Mouse (Mus musculus): Measurements from ENCODE around the gene Tmem30a.

DNA sequence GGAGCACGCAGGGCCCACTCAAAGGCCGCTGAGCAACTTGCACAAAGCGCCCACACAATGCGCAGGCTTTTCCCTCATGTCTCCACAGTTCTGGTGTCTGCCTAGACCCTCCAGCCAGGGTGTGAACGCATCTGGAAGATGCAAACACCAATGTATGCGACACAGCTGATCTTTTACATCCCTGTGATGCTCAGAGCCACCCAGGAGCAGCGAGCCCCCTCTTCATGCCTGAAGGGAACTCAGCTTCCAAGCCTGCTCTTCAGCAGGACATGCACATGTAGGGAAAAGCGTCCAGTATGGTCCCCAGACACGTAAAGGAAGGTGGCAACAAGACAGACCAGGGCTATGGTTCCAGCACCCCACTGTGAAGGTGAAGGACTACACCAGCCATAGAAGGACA lies 73.2 kb downstream of the Tmem30a start:
- TF ChIP-seq CTCF (conservative IDR thresholded peaks at IDR 0.05 in 1 of 2, IDR thresholded peaks at IDR 0.05 in 1 of 2; ENCODE audit: low read depth in 2 of 2, low read length in 2 of 2) (no peak), ETS1 (conservative IDR thresholded peaks at IDR 0.05; ENCODE audit: low read depth, low read length) (no peak), MAX (IDR thresholded peaks at IDR 0.05; ENCODE audit: low read length) (no peak), POLR2AphosphoS2 (IDR thresholded peaks at IDR 0.05; ENCODE audit: low read depth, low read length) (no peak), USF2 (conservative IDR thresholded peaks at IDR 0.05; ENCODE audit: low read depth, low read length) (no peak)

Data from CH12.LX (cell line).